Mouse (Mus musculus) C2C12 (cell line): ENCODE measurements around the gene Hnrnph3.

Source experiments
- CEBPB ChIP-seq: IDR thresholded peaks from one replicate; pipeline ENCODE4 v1.6.1; 2011; ENCODE audit warnings: low read depth, mild to moderate bottlenecking, control low read depth, moderate library complexity
- CTCF ChIP-seq: IDR thresholded peaks from one replicate; pipeline ENCODE4 v1.5.1; 2011; ENCODE audit not compliant: control insufficient read depth, insufficient read depth, insufficient read length
- FOSL1 ChIP-seq: IDR thresholded peaks from one replicate; pipeline ENCODE4 v1.8.0; 2011; ENCODE audit warnings: mild to moderate bottlenecking, low read length; ENCODE audit not compliant: poor library complexity, insufficient read depth, severe bottlenecking
- MAX ChIP-seq: IDR thresholded peaks from one replicate; pipeline ENCODE4 v1.6.1; 2011; ENCODE audit warnings: mild to moderate bottlenecking, control low read depth
- MYOD1 ChIP-seq: IDR thresholded peaks from one replicate; pipeline ENCODE4 v1.6.1; 2011; ENCODE audit warnings: low read depth; ENCODE audit not compliant: control insufficient read depth, insufficient read length
- MYOG ChIP-seq: IDR thresholded peaks from one replicate; pipeline ENCODE4 v1.6.1; 2011; ENCODE audit not compliant: control insufficient read depth, insufficient read length; ENCODE audit errors: extremely low read depth
- USF1 ChIP-seq: IDR thresholded peaks from one replicate; pipeline ENCODE4 v1.6.1; 2011; ENCODE audit warnings: low read depth, mild to moderate bottlenecking, control low read depth, moderate library complexity

DNA sequence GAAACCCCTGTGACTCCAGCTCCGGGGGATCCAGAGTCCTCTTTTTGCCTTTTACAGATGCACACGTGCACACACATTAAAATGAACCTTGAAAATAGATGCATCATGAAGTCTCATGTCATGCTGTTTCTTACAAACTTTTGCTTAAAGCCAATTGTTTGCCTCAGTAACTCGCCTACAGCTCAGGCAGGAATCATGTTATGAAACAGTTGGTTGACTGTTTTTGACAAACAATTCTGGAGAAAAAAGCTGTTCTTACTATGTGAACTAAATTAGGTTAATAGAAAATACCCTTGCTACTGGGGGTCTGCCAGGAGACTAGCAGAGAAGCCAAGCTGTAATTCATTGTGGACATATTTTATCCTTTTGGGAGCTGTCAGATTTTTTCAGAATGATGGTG lies 8.9 kb upstream of the Hnrnph3 start:
- TF ChIP-seq USF1: no peak
- no peak for TF ChIP-seq CTCF
- TF ChIP-seq MYOD1: no peak
- TF ChIP-seq CEBPB: no peak
- no peak for TF ChIP-seq MYOG
- no peak for TF ChIP-seq MAX
- TF ChIP-seq FOSL1: no peak
